Mouse (Mus musculus): ENCODE measurements around the gene Gm49395. TPM values are rescaled to one million over a fixed set of nuclear protein-coding genes. Genes with fewer than 3 reads are reported as not detected.
A peak's percentile ranks its signal among the peaks of the same experiment; 100 is the strongest.

Gm49395 gene
- total RNA-seq, 2 experiments from 2014 or later = 5.0 to 5.6 TPM

DNA sequence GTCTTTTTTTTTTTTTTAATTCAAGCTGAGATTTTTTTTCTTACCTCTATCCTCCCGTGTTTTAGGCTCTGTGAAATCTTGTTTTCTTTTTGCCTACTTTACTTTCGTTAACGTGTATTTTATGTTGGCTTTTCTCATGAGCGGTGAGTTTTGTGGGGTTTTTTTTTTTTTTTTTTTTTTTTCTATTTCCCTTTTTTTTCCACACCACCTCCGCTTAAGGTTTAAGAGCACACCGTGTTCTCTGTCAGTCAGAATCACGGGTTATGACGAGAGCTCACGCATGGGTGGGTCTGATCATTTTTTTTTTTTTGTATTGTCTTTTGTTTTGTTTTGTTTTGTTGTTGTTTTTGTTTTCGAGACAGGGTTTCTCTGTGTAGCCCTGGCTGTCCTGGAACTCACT is 103.6 kb downstream of the Gm49395 start:
- no peak for DNase-seq (ENCODE audit: low spot score in 2 of 2)

DNA sequence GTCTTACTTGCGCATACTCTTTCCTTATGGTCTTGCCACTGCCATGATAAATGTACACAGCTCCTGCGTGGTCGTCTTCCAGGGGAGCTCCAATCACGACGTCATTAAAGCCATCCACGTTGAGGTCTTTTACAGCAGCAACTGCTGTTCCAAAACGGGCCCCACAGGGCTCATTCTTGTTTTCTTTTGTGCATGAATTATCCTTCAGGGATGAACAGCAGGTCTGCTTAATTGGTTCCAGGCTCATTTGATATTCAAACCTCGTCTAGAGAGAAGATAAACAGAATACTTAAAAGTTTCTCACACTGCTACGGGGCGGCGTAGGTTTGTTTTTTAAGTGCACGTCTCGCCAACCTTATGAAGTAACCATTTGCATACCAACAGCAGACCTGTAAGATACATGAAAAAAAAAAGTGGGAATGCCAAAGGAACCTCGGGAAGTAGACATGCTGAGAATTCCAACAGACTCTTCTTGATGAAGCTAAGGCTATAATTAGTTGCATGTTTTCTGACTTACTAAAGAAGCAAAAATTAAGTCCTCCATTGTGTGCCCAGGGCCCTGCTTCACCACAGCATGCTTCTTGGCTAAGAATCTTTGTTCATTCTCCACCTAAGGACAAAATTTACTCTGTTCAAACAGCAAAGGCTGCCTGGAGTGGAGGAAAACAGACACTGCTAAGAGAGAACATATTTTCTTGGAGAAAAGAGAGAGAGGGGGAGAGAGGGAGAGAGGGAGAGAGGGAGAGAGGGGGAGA is 109.3 kb downstream of the Gm49395 start:
- DNase-seq (ENCODE audit: low spot score in 2 of 2) = peak in 1 of 2 experiments; percentile 25

DNA sequence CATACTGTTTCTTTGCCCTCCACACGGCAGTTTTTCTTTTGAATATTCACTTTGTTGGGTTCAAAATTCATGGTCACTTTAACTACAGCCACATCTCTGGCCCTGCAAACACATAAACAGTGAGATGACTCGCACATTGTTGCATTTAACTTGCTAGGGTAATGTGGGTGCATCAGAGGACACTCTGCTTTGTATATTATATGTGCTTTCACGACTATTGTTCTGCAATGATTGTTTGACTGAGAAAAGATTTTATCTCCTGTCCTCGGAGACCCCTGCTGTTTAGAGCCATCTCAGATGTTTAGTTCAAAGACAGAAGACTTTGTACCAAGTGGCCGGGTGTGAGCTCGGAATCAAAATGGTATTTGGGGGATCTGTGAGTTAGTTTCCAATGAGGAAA is 114.1 kb downstream of the Gm49395 start:
- no peak for DNase-seq (ENCODE audit: low spot score in 2 of 2)

- no peak for DNase-seq (ENCODE audit: low spot score in 2 of 2)
Observed at GRCm38 (mm10) chr13:114987161-114987560, 114.6 kb downstream of the Gm49395 start.

Other genes starting within 250 kb of the Gm49395 start
- under 1 TPM; 0.10 to 0.55 TPM for gene Itga2, start 169.8 kb downstream of the Gm49395 start, total RNA-seq (2021)
- gene Pelo, start 11.7 kb downstream of the Gm49395 start, total RNA-seq (2021) = 10 to 100 TPM; 18.6 to 22.0 TPM
- 10 to 100 TPM; 12.1 to 13.4 TPM for gene Itga1, start within 50 bp of the Gm49395 start, total RNA-seq (2021)